Mouse (Mus musculus) left cerebral cortex, adult 18-20 months (tissue): ENCODE data around the gene Trmu. TPM values are rescaled to one million over a fixed set of nuclear protein-coding genes. Genes with fewer than 3 reads are reported as not detected.
"Not testable (repeated sequence)": the region's sequence is repeated elsewhere in the genome, so short reads cannot be mapped to it uniquely, and the experiment has no call there.

Experiments
- DNase-seq, 2 experiments: peaks; one replicate each; pipeline ENCODE4 v3.0.0; 2021 to 2022; ENCODE audit warnings: low spot score in 2 of 2, mixed read lengths in 1 of 2
- long read RNA-seq, 2 experiments: library from polyadenylated mRNA; stranded (forward); transcript quantifications; one replicate each; pipeline ENCODE4 v2.0.0; 2021
- total RNA-seq, 2 experiments: library from RNA; stranded (reverse); gene quantifications; 2 replicates each; pipeline ENCODE4 v1.2.3; 2021

Gene Trmu
- 10 to 100 TPM; 21.9 to 28.3 TPM for total RNA-seq
- long read RNA-seq, experiment 1, transcript Trmu-201 (11 exons, 1,526 nt), result major isoform, 14 of 28 reads
- long read RNA-seq, experiment 1, partial matches to known transcripts, result 2 of 28 reads
- long read RNA-seq, experiment 1, other reads (novel, unspliced or antisense), result 11 of 28 reads
- long read RNA-seq, experiment 2, transcript Trmu-201 (11 exons, 1,526 nt), result major isoform, 8 of 17 reads
- long read RNA-seq, experiment 2, partial matches to known transcripts, result 0 of 17 reads
- long read RNA-seq, experiment 2, other reads (novel, unspliced or antisense), result 9 of 17 reads

- DNase-seq, result peak; percentile 86 to 93
These were observed at the start of gene Trmu for GRCm38 (mm10) chr15:85878848-85879497. TSS of gene Trmu (plus strand) at chr15:85879312.

GRCm38 (mm10) chr15:85829470-85829869 is 49.6 kb upstream of the Trmu start:
- no peak for DNase-seq

- DNase-seq, result peak; percentile 80 to 84
These were observed 47.0 kb upstream of the Trmu start, which contains the start of gene Ttc38 for GRCm38 (mm10) chr15:85831954-85832590. TSS of gene Ttc38 (plus strand) at chr15:85832306.

- no peak for DNase-seq
These were observed 46.5 kb upstream of the Trmu start for GRCm38 (mm10) chr15:85832599-85832998.

GRCm38 (mm10) chr15:85835335-85835734 is 43.8 kb upstream of the Trmu start:
- no peak for DNase-seq

GRCm38 (mm10) chr15:85836887-85837286 is 42.2 kb upstream of the Trmu start:
- DNase-seq, result no peak

GRCm38 (mm10) chr15:85840983-85841382 is 38.1 kb upstream of the Trmu start:
- no peak for DNase-seq

- no peak for DNase-seq
These were observed 37.2 kb upstream of the Trmu start for GRCm38 (mm10) chr15:85841796-85842360.

- no peak for DNase-seq
These were observed 34.0 kb upstream of the Trmu start for GRCm38 (mm10) chr15:85845071-85845470.

- no peak for DNase-seq
These were observed 27.3 kb upstream of the Trmu start for GRCm38 (mm10) chr15:85851656-85852392.

GRCm38 (mm10) chr15:85858980-85859489 is 20.1 kb upstream of the Trmu start:
- peak in 1 of 2 experiments; percentile 13 for DNase-seq

- DNase-seq, result peak; percentile 88 to 93
These were observed 19.6 kb upstream of the Trmu start, which contains the start of gene Gtse1 for GRCm38 (mm10) chr15:85859490-85860031. TSS of gene Gtse1 (plus strand) at chr15:85859745.

- DNase-seq, result not testable (repeated sequence)
These were observed 13.2 kb upstream of the Trmu start for GRCm38 (mm10) chr15:85865913-85866312.

- peak; percentile 74 to 79 for DNase-seq
These were observed 11.4 kb upstream of the Trmu start for GRCm38 (mm10) chr15:85867696-85868095.

GRCm38 (mm10) chr15:85877336-85877735 is 1.8 kb upstream of the Trmu start:
- DNase-seq, result no peak

- DNase-seq, result no peak
These were observed 385 bp downstream of the Trmu start for GRCm38 (mm10) chr15:85879498-85879895.

- DNase-seq, result no peak
These were observed 6.5 kb downstream of the Trmu start for GRCm38 (mm10) chr15:85885606-85886005.

GRCm38 (mm10) chr15:85889235-85889634 is 10.1 kb downstream of the Trmu start:
- DNase-seq, result no peak

- no peak for DNase-seq
These were observed 12.9 kb downstream of the Trmu start for GRCm38 (mm10) chr15:85891971-85892370.

- no peak for DNase-seq
These were observed 13.5 kb downstream of the Trmu start for GRCm38 (mm10) chr15:85892498-85893118.
